Mouse (Mus musculus) midbrain, embryonic 12.5 days (tissue): ENCODE results near the gene Fam20c. TPM values are rescaled to one million over a fixed set of nuclear protein-coding genes. Genes with fewer than 3 reads are reported as not detected.
A peak's percentile ranks its signal among the peaks of the same experiment; 100 is the strongest.

ENCODE experiments used
- ATAC-seq: fragments of 200-750 bp; cut with Nextera tagmentation; 2 replicates; pipeline ENCODE4 v1.8.0; 2017; ENCODE audit warnings: low read depth, moderate TSS enrichment, moderate library complexity; ENCODE audit not compliant: low FRiP score
- H3K27ac ChIP-seq: fragments of 300-500 bp; sonication (generic); replicated peaks from 2 replicates; pipeline ENCODE4 v1.5.1; 2016; ENCODE audit warnings: mild to moderate bottlenecking
- H3K27me3 ChIP-seq: fragments of 300-500 bp; sonication (generic); 2 replicates; pipeline ENCODE4 v1.6.1; 2016; ENCODE audit warnings: mild to moderate bottlenecking
- H3K36me3 ChIP-seq: fragments of 300-500 bp; sonication (generic); 2 replicates; pipeline ENCODE4 v1.6.1; 2016
- H3K4me1 ChIP-seq: fragments of 300-500 bp; sonication (generic); 2 replicates; pipeline ENCODE4 v1.6.1; 2016
- H3K4me2 ChIP-seq: fragments of 300-500 bp; sonication (generic); replicated peaks from 2 replicates; pipeline ENCODE4 v1.6.1; 2016; ENCODE audit warnings: mild to moderate bottlenecking, moderate library complexity
- H3K4me3 ChIP-seq: fragments of 300-500 bp; sonication (generic); 2 replicates; pipeline ENCODE4 v1.5.1; 2016; ENCODE audit warnings: mild to moderate bottlenecking
- H3K9ac ChIP-seq: fragments of 300-500 bp; sonication (generic); replicated peaks from 2 replicates; pipeline ENCODE4 v1.6.1; 2016; ENCODE audit warnings: mild to moderate bottlenecking, moderate library complexity
- H3K9me3 ChIP-seq: fragments of 300-500 bp; sonication (generic); 2 replicates; pipeline ENCODE4 v1.6.1; 2016; ENCODE audit warnings: mild to moderate bottlenecking
- WGBS: fragments of 180-500 bp; shearing (Covaris S2); methylation state at CpG from one replicate; pipeline ENCODE4 v1.1.7; 2016; 5-methylcytosine and 5-hydroxymethylcytosine counted together
- polyA plus RNA-seq: library from polyadenylated mRNA; unstranded; fragments of >200 nt; fragmentation: Nextera tagmentation; extraction: Ambion mirVana; gene quantifications from 2 replicates; pipeline ENCODE4 v1.2.1, GENCODE M21; 2016

Gene Fam20c
- polyA plus RNA-seq, 1 experiment from 2014 or later: 26.6 TPM

DNA sequence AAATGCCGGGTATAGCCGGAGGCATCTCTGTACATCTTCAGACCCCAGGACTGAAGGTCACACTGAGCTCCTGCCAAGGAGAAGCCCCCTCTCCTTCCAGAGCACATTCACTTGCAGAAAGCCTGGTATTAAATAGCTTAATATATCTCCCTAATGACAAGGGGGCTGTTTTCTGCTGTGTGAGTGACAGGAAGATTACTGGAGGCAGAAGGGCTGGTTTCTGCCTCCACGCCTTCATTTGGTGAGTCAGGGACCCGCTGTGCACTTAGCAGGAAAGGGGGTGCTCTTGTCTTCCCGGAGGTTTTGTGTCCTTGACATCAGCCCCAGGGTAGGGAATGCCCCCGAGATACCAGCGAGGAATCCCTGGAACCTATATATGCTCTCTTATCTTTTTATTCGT lies 28.9 kb downstream of the Fam20c start:
- Histone ChIP-seq H3K36me3 (0 out of 2 replicates have a peak, but pooled peaks cover 8% of the 10 kb centered on the region), H3K4me3 (no peak overlapping the region), H3K27me3 (no peaks in the 10 kb centered on the region), H3K4me1 (peaks cover 16% of the 10 kb centered on the region), H3K27ac (no peak overlapping the region), H3K9me3 (no peaks in the 10 kb centered on the region), H3K9ac (no peak overlapping the region), H3K4me2 (no peak overlapping the region)
- 86% methylated on average over 8 of the region's 8 CpGs for WGBS
- ATAC-seq: no peak

DNA sequence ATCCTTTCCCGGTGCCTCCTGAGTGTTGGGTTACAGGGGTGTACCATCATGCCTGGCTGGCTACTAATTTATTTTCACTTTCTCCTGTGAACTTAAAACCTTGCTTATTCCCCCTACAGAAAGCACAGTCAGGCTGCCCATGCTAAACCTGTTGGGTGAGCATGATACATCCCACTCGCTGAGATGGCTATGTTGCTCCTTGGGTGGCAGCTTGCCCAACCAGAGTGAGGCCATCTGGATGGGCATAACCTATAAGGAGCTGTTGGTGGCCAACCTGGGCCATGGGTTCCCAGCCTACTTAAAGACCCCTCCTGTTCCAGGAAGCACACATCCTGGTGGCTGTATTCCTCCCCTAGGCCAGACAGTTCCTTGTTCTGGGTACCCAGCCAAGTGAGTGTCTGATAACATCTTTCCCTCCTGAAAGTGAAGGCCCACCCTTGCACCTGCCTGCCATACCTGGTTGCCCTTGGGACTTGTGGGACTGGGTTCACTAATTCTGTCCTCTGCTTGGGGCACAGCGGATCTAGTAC lies 31.7 kb downstream of the Fam20c start:
- Histone ChIP-seq H3K9ac (no peak overlapping the region), H3K9me3 (no peaks in the 10 kb centered on the region), H3K27ac (no peak overlapping the region), H3K27me3 (no peaks in the 10 kb centered on the region), H3K4me1 (peaks cover 8% of the 10 kb centered on the region; the same call in 1 of the 2 replicates), H3K36me3 (0 out of 2 replicates have a peak, but pooled peaks cover 8% of the 10 kb centered on the region), H3K4me3 (no peak overlapping the region), H3K4me2 (no peak overlapping the region)
- no peak for ATAC-seq
- WGBS: 93% methylated on average over 3 of the region's 3 CpGs

DNA sequence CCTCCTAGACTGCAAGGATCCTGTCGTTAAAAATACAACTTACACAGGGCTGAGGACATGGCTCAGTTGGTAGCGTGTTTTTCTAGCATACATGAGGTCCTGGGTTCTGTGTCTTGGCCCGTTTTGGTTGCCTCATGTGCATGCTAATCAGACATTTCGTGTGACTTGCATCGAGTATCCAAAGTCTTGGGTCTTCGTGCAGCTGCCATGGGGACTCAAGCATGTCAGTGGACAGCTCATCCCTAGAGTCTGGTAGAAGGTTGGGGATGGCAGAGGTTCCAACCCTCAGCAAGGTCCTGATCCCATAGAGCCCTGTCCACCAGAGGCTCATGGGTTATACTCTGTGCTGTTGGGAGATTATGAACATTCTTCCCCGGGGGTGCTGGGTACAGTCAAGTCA lies 33.3 kb downstream of the Fam20c start:
- no peak overlapping the region for H3K4me2 ChIP-seq
- no peak for ATAC-seq
- H3K27ac ChIP-seq: no peak overlapping the region
- H3K9me3 ChIP-seq: no peaks in the 10 kb centered on the region
- WGBS: 89% methylated on average over 7 of the region's 7 CpGs
- peaks cover 8% of the 10 kb centered on the region; the same call in 1 of the 2 replicates for H3K4me1 ChIP-seq
- peaks cover 23% of the 10 kb centered on the region; the same call in 1 of the 2 replicates for H3K36me3 ChIP-seq
- no peaks in the 10 kb centered on the region for H3K27me3 ChIP-seq
- no peak overlapping the region for H3K4me3 ChIP-seq
- no peak overlapping the region for H3K9ac ChIP-seq

- 55% methylated on average over 11 of the region's 11 CpGs for WGBS
- H3K36me3 ChIP-seq: peaks cover 33% of the 10 kb centered on the region
- H3K4me1 ChIP-seq: peaks cover 4% of the 10 kb centered on the region; the same call in 1 of the 2 replicates
- H3K4me3 ChIP-seq: no peak overlapping the region
- no peak overlapping the region for H3K9ac ChIP-seq
- no peak overlapping the region for H3K4me2 ChIP-seq
- no peaks in the 10 kb centered on the region for H3K9me3 ChIP-seq
- no peak for ATAC-seq
- no peaks in the 10 kb centered on the region for H3K27me3 ChIP-seq
- H3K27ac ChIP-seq: no peak overlapping the region
These were observed 34.3 kb downstream of the Fam20c start for GRCm38 (mm10) chr5:138788481-138789211.

DNA sequence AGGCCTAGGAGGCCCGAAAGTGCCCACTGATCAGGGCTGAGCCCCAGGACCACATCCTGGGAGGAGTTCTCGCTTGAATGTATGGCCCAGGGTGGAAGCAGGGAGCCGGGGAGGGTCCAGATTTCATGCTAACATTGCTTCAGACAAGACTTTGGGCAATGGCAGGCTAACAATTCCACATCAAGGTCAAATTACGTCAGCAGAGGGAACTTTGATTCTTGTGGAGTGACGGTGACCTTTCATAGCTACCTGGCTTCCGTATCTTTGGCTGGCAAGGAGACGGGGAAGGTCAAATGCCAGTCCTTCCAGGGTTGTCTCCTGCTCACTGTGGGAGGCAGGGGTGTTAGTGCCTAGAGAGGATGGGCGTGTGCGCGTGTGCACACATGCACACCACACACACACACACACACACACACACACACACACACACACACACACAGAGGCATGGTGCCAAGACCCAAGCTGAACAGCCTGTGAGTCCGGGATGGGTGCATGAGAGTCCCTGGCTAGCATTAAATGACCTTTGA lies 36.7 kb downstream of the Fam20c start:
- no peak overlapping the region for H3K4me3 ChIP-seq
- H3K27ac ChIP-seq: no peak overlapping the region
- H3K4me1 ChIP-seq: peaks cover 4% of the 10 kb centered on the region; the same call in 1 of the 2 replicates
- ATAC-seq: no peak
- H3K36me3 ChIP-seq: peaks cover 40% of the 10 kb centered on the region
- no peaks in the 10 kb centered on the region for H3K9me3 ChIP-seq
- no peak overlapping the region for H3K4me2 ChIP-seq
- WGBS: 88% methylated on average over 11 of the region's 11 CpGs
- H3K27me3 ChIP-seq: no peaks in the 10 kb centered on the region
- H3K9ac ChIP-seq: no peak overlapping the region

- ATAC-seq: no peak
- 0 out of 2 replicates have a peak, but pooled peaks cover 3% of the 10 kb centered on the region for H3K4me1 ChIP-seq
- no peaks in the 10 kb centered on the region for H3K27me3 ChIP-seq
- WGBS: 70% methylated on average over 7 of the region's 7 CpGs
- peaks cover 23% of the 10 kb centered on the region for H3K36me3 ChIP-seq
- H3K4me3 ChIP-seq: no peak overlapping the region
- no peaks in the 10 kb centered on the region for H3K9me3 ChIP-seq
- H3K9ac ChIP-seq: no peak overlapping the region
- no peak overlapping the region for H3K4me2 ChIP-seq
- H3K27ac ChIP-seq: no peak overlapping the region
These were observed 47.3 kb downstream of the Fam20c start for GRCm38 (mm10) chr5:138801588-138802116.

GRCm38 (mm10) chr5:138804286-138804685 lies 50.0 kb downstream of the Fam20c start:
- Histone ChIP-seq H3K4me1 (no peaks in the 10 kb centered on the region), H3K27me3 (no peaks in the 10 kb centered on the region), H3K9me3 (no peaks in the 10 kb centered on the region), H3K4me3 (no peak overlapping the region), H3K4me2 (no peak overlapping the region), H3K36me3 (peaks cover 43% of the 10 kb centered on the region), H3K9ac (no peak overlapping the region), H3K27ac (no peak overlapping the region)
- ATAC-seq: no peak
- WGBS: 95% methylated on average over 5 of the region's 5 CpGs

DNA sequence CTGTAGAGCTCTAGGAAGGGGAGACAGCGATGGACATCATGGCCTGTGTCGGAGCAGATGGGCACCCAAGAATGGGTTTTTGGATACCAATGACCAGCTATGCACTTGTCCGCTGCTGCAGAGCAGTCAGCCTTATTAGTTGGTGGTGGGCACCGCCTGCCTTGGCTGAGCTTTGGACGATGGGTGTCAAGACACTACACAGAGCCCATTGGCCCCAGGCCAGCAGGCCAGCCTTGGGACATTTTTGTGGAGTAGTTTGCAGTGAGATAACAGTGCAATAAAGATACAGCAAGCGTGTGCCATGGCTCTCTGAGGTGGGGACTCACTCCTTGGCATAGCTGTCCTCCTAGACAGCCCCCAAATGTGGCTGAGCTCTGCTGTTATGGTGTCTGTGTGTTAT lies 55.5 kb downstream of the Fam20c start:
- Histone ChIP-seq H3K27ac (no peak overlapping the region), H3K4me3 (no peak overlapping the region), H3K4me2 (no peak overlapping the region), H3K9me3 (no peaks in the 10 kb centered on the region), H3K36me3 (peaks cover 46% of the 10 kb centered on the region), H3K9ac (no peak overlapping the region), H3K4me1 (no peaks in the 10 kb centered on the region), H3K27me3 (no peaks in the 10 kb centered on the region)
- WGBS: 95% methylated on average over 6 of the region's 6 CpGs
- ATAC-seq: no peak

GRCm38 (mm10) chr5:138819780-138820179 lies 65.5 kb downstream of the Fam20c start, which contains the start of gene Gm5294:
TSS of gene Gm5294 (plus strand) at chr5:138820080.
- Histone ChIP-seq H3K36me3 (no peaks in the 10 kb centered on the region), H3K27me3 (peaks cover 70% of the 10 kb centered on the region), H3K27ac (no peak within 1 kb of the TSS), H3K4me2 (peak within 1 kb of the TSS; percentile 44), H3K9ac (no peak within 1 kb of the TSS), H3K9me3 (peaks cover 4% of the 10 kb centered on the region; the same call in 1 of the 2 replicates), H3K4me3 (peak within 1 kb of the TSS; percentile 23), H3K4me1 (peaks cover 7% of the 10 kb centered on the region)
- no peak for ATAC-seq
- WGBS: 3% methylated on average over 21 of the region's 21 CpGs

GRCm38 (mm10) chr5:138820717-138821332 lies 66.5 kb downstream of the Fam20c start:
- Histone ChIP-seq H3K36me3 (no peaks in the 10 kb centered on the region), H3K9ac (no peak overlapping the region), H3K27me3 (peaks cover 74% of the 10 kb centered on the region), H3K4me1 (peaks cover 7% of the 10 kb centered on the region), H3K27ac (no peak overlapping the region), H3K4me3 (peak overlapping the region; percentile 23), H3K9me3 (peaks cover 4% of the 10 kb centered on the region; the same call in 1 of the 2 replicates), H3K4me2 (peak overlapping the region; percentile 44)
- WGBS: 5% methylated on average over 39 of the region's 39 CpGs
- ATAC-seq: no peak

DNA sequence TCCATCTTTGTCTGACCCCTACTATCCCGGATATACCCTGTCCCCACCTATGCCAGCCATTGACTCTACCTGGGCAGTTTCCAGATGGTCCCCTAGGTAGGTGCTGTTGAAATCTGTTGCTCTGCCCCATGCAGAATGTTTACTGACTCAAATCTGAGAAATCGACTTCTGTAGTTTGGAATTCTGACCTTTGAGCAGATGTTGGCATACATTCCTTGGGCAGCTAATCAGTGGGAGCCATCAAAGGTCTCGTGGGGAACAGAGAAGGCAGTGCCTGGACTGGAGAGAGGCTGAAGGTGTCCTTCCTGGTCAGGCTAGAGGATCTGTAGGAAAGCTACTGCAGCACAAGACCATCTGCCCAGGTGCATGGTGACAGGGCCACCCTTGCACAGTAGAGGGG lies 70.8 kb downstream of the Fam20c start:
- no peak overlapping the region for H3K9ac ChIP-seq
- H3K4me2 ChIP-seq: no peak overlapping the region
- H3K4me3 ChIP-seq: no peak overlapping the region
- H3K9me3 ChIP-seq: no peaks in the 10 kb centered on the region
- peaks cover 50% of the 10 kb centered on the region for H3K27me3 ChIP-seq
- H3K4me1 ChIP-seq: peaks cover 7% of the 10 kb centered on the region
- no peak for ATAC-seq
- WGBS: 75% methylated on average over 3 of the region's 3 CpGs
- no peaks in the 10 kb centered on the region for H3K36me3 ChIP-seq
- H3K27ac ChIP-seq: no peak overlapping the region

- 63% methylated on average over 6 of the region's 6 CpGs for WGBS
- ATAC-seq: no peak
These were observed 79.1 kb downstream of the Fam20c start for GRCm38 (mm10) chr5:138833406-138833805.

More at GRCm38 (mm10) chr5:138833406-138833805, 79.1 kb downstream of the Fam20c start:
- Histone ChIP-seq H3K9ac (no peak overlapping the region), H3K36me3 (no peaks in the 10 kb centered on the region), H3K4me1 (no peaks in the 10 kb centered on the region), H3K27me3 (no peaks in the 10 kb centered on the region), H3K4me2 (no peak overlapping the region), H3K4me3 (no peak overlapping the region), H3K9me3 (no peaks in the 10 kb centered on the region), H3K27ac (no peak overlapping the region)
